Mouse (Mus musculus): ENCODE measurements around the gene Plin2.

GRCm38 (mm10) chr4:86691290-86691689 lies 21.4 kb upstream of the Plin2 start:
- TF ChIP-seq CTCF (IDR thresholded peaks at IDR 0.05; ENCODE audit: control insufficient read depth, insufficient read depth, low read length) (no peak), POLR2A (IDR thresholded peaks at IDR 0.05; ENCODE audit: borderline replicate concordance, control insufficient read depth, low read depth, low read length) (no peak)
